Mouse (Mus musculus) kidney, adult 2 months (tissue): Measurements from ENCODE around the gene Mab21l1.

Experiments used
- CTCF ChIP-seq: fragments of 200-500 bp; conservative IDR thresholded peaks from 2 replicates; pipeline ENCODE4 v1.5.1; 2011; ENCODE audit warnings: low read depth, mild to moderate bottlenecking, control low read depth, low read length, moderate library complexity, mixed read lengths; ENCODE audit not compliant: insufficient read depth, insufficient read length
- POLR2A ChIP-seq: fragments of 200-500 bp; IDR thresholded peaks from one replicate; pipeline ENCODE4 v1.6.1; 2011; ENCODE audit warnings: low read depth, low read length, control low read depth

- TF ChIP-seq CTCF, result no peak
- no peak for TF ChIP-seq POLR2A
Observed at GRCm38 (mm10) chr3:55754981-55755608, 27.2 kb upstream of the Mab21l1 start.
